Mouse (Mus musculus) liver, embryonic 14.5 days (tissue): ENCODE data around the gene Fgd2. TPM values are rescaled to one million over a fixed set of nuclear protein-coding genes. Genes with fewer than 3 reads are reported as not detected.

Source experiments
- ATAC-seq: fragments of 200-750 bp; cut with Nextera tagmentation; 2 replicates; pipeline ENCODE4 v1.8.0; 2017; ENCODE audit warnings: moderate number of reproducible peaks, mild to moderate bottlenecking, moderate library complexity; ENCODE audit not compliant: insufficient read depth
- DNase-seq, 3 experiments: peaks; one replicate each; pipeline ENCODE4 v3.0.0-alpha.2; 2012 to 2013; ENCODE audit warnings: low read depth in 3 of 3, low spot score in 3 of 3
- H3K27ac ChIP-seq: fragments of 300-500 bp; sonication (generic); 2 replicates; pipeline ENCODE4 v1.5.1; 2014; ENCODE audit warnings: moderate library complexity, mild to moderate bottlenecking, control low read depth, inconsistent platforms
- H3K27me3 ChIP-seq: fragments of 300-500 bp; sonication (generic); 2 replicates; pipeline ENCODE4 v1.6.1; 2014; ENCODE audit warnings: mild to moderate bottlenecking, low read length, moderate library complexity; ENCODE audit not compliant: control insufficient read depth, insufficient read depth
- H3K36me3 ChIP-seq: fragments of 300-500 bp; sonication (generic); replicated peaks from 2 replicates; pipeline ENCODE4 v1.6.1; 2014; ENCODE audit warnings: low read depth; ENCODE audit not compliant: control insufficient read depth, insufficient read depth
- H3K4me1 ChIP-seq, 2 experiments: fragments of 200-500 bp in 1 of 2; fragments of 300-500 bp in 1 of 2; sonication (generic) in 1 of 2; replicated peaks; 2 replicates each; pipeline ENCODE4 v1.6.1; 2012 to 2014; ENCODE audit warnings: antibody characterized with exemption in 1 of 2, inconsistent platforms in 1 of 2, low read length in 1 of 2; ENCODE audit not compliant: control insufficient read depth in 2 of 2, insufficient read depth in 2 of 2
- H3K4me2 ChIP-seq: fragments of 300-500 bp; sonication (generic); 2 replicates; pipeline ENCODE4 v1.6.1; 2014; ENCODE audit warnings: low read depth, mild to moderate bottlenecking, control low read depth, moderate library complexity
- H3K4me3 ChIP-seq, 2 experiments: fragments of 200-500 bp in 1 of 2; fragments of 300-500 bp in 1 of 2; sonication (generic) in 1 of 2; 2 replicates each; pipeline ENCODE4 v1.5.1; 2012 to 2014; ENCODE audit warnings: low read depth in 2 of 2, low read length in 2 of 2, mild to moderate bottlenecking in 2 of 2, control low read depth in 1 of 2, inconsistent platforms in 1 of 2, moderate library complexity in 1 of 2; ENCODE audit not compliant: insufficient read depth in 1 of 2
- H3K9ac ChIP-seq: fragments of 300-500 bp; sonication (generic); replicated peaks from 2 replicates; pipeline ENCODE4 v1.6.1; 2014; ENCODE audit warnings: mild to moderate bottlenecking, control low read depth, moderate library complexity
- H3K9me3 ChIP-seq: fragments of 300-500 bp; sonication (generic); 2 replicates; pipeline ENCODE4 v1.6.1; 2016; ENCODE audit warnings: low read length, mixed read lengths; ENCODE audit not compliant: control insufficient read depth
- CTCF ChIP-seq: IDR thresholded peaks from 2 replicates; pipeline ENCODE4 v1.5.1; 2016; ENCODE audit warnings: antibody characterized with exemption, low read depth, control low read depth
- EP300 ChIP-seq: IDR thresholded peaks from 2 replicates; pipeline ENCODE4 v1.6.1; 2016; ENCODE audit warnings: antibody characterized with exemption, low read depth
- whole genome bisulfite sequencing: fragments of 180-500 bp; shearing (Covaris S2); extraction: QIAGEN DNeasy Blood & Tissue Kit; methylation state at CpG from one replicate; pipeline ENCODE4 v1.1.7; 2014; ENCODE audit not compliant: insufficient replicate concordance; 5-methylcytosine and 5-hydroxymethylcytosine counted together
- polyA plus RNA-seq, 2 experiments: library from polyadenylated mRNA; depleted of rRNA in 1 of 2; stranded (reverse) in 1 of 2; unstranded in 1 of 2; fragments of >200 nt; fragmentation: Nextera tagmentation in 1 of 2; extraction: Ambion mirVana in 1 of 2; gene quantifications; 2 replicates each; pipeline versions ENCODE4 v1.2.1 to v1.2.3; 2012 to 2014

The Fgd2 gene
- polyA plus RNA-seq, 2 experiments = 3.8 to 8.5 TPM

DNA sequence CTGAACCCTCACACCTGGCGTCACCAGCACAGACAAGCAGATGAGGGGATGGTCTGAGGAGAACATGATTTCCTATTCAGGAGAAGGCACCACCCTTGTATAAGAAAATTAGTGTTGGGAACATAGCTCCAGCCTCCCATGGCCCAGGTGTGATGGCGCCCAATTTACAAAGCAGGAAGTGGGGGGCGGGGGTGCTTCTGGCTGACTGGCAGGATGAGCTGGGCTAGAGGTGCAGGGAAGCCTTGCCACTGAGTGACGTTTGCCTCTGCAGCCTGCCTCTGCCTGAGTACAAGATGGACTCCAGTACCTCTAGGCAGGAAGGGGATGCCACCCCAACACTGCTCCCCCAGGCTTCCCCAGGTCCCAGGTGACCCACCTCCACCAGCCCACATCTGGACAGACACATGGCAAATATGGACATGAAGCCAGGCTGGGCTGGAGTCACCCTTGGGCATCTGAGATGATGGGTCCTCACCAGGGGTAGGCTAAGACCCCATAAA is 28.5 kb upstream of the Fgd2 start:
- Histone ChIP-seq H3K4me1 (no peaks in the 10 kb centered on the region), H3K27ac (no peak overlapping the region), H3K9me3 (no peaks in the 10 kb centered on the region), H3K4me2 (no peak overlapping the region), H3K36me3 (peaks cover 7% of the 10 kb centered on the region; the same call in 1 of the 2 replicates), H3K27me3 (no peaks in the 10 kb centered on the region; the same call in 1 of the 2 replicates), H3K9ac (no peak overlapping the region), H3K4me3 (no peak overlapping the region)
- ATAC-seq (no peak), DNase-seq (no peak)
- TF ChIP-seq CTCF = no peak
- no peak for TF ChIP-seq EP300
- WGBS = 63% methylated on average over 4 of the region's 4 CpGs

DNA sequence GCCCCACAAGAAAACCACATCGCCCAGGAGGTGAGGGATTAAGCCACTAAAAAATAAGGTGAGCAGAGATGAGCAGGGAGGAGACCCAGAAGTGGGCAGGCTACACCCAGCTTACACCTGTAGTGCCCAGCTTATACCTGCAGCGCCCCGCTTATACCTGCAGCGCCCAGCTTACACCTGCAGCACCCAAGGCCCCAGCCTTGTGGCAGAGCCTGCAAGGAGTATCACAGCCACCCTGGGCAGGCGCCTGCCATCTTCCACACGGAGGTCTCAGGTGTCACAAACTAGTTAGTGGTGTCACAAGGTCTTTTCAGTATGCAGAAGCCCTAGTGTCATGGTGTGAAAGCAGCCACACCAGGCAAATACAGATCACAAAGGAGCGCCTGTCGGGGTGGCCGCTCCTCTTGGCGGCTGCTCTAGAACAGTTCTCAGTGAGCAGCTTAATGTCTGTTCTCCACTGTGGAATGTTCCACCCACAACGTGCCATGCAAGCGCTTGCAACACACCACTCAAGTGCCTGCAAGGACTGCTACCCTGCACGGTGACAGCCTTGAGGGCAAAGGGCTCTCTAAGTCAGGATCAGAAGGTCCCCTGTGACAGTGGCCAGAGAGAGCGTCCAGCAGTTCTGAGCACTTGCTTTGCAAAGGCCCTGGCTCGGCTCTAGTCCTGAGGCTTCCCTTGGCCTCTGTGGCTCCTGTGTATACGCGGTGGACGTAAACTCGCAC is 24.3 kb upstream of the Fgd2 start:
- no peak for DNase-seq
- Histone ChIP-seq H3K27me3 (no peaks in the 10 kb centered on the region), H3K4me1 (no peaks in the 10 kb centered on the region), H3K4me3 (no peak overlapping the region), H3K9ac (no peak overlapping the region), H3K36me3 (peaks cover 10% of the 10 kb centered on the region; the same call in 1 of the 2 replicates), H3K27ac (no peak overlapping the region), H3K4me2 (no peak overlapping the region), H3K9me3 (no peaks in the 10 kb centered on the region)
- WGBS = 84% methylated on average over 19 of the region's 19 CpGs
- no peak for TF ChIP-seq CTCF
- TF ChIP-seq EP300 = no peak
- ATAC-seq = no peak

DNA sequence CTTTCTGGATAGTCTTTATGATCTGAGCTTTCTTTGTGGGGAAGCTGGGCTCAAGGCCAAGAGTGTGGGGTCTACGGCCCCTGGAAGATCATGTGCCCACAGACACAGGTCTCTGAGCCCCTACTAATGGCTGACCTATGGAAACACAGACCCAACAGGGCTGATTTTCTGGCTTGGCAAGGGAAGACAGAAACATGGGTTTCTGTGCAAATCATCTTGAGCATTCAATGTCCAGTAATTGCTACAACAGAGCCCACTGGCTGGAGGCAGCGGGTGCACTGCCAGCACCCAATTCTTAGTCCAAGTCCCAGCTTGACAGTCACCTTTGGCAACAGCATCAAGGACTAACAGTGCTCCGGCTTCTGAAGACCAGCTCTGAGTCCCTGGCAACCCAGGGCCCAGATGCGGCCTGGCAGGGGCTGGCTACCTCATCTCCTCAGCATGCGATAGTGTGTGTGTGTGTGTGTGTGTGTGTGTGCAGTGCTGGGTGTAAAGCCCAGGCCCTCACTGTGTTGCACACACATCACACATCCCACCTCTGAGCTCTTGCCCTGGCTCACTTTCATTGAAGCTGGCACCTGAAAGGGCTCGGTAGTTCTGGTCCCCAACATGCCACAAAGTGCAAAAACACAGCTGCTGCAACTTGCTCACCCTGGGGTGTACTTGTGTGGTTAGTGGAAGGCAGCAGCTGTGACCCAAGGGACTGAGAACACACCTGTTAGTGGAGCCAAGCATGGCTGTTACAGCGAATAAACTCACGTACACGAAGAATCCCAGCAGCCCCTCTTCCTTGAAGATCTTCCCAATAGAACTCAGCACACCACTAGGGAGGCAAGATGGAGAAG is 22.5 kb upstream of the Fgd2 start:
- H3K9me3 ChIP-seq = no peaks in the 10 kb centered on the region
- no peak for ATAC-seq
- no peak for DNase-seq
- TF ChIP-seq EP300 (no peak), CTCF (no peak)
- H3K27me3 ChIP-seq = no peaks in the 10 kb centered on the region
- peaks cover 3% of the 10 kb centered on the region; the same call in 1 of the 2 replicates for H3K36me3 ChIP-seq
- WGBS = 86% methylated on average over 9 of the region's 9 CpGs
- H3K27ac ChIP-seq = no peak overlapping the region
- peaks cover 0 to 3% of the 10 kb centered on the region in 2 experiments; a peak in 2 of 4 replicates for H3K4me1 ChIP-seq
- no peak overlapping the region for H3K4me3 ChIP-seq
- H3K4me2 ChIP-seq = no peak overlapping the region
- H3K9ac ChIP-seq = no peak overlapping the region

DNA sequence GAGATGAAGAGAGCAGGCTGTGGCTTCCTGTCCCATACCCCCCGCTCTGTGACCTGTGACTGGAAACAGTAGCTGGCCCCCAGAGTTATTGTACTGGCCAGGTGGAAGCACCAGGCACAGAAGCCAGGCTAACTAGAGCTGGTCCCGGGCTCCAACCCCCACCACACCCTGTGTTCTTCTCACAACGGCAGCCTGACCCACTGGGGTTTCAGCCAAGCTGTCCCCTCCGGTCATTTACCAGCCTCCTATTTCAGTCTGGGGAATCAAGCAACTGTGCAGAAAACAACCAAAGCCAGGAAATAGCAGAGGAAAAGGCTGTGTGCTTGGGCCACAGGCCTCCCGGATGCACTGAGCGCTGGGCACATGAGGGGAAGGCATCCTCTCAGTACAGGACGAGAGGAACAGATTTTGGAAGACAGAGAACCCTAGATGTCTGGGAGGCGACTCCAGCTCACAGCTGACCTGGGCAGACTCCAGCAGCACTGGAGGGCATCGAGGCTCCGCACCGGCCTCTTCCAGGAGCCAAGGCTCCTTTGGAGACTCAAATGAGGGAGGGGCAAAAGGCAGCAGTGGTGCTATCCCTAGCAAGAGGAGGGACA is 21.4 kb upstream of the Fgd2 start:
- Histone ChIP-seq H3K9ac (no peak overlapping the region), H3K4me2 (no peak overlapping the region), H3K9me3 (no peaks in the 10 kb centered on the region), H3K4me3 (no peak overlapping the region), H3K27me3 (no peaks in the 10 kb centered on the region), H3K4me1 (peaks cover 0 to 4% of the 10 kb centered on the region in 2 experiments; a peak in 2 of 4 replicates), H3K36me3 (peaks cover 3% of the 10 kb centered on the region; the same call in 1 of the 2 replicates), H3K27ac (no peak overlapping the region)
- no peak for DNase-seq
- whole genome bisulfite sequencing = 81% methylated on average over 11 of the region's 11 CpGs
- no peak for TF ChIP-seq EP300
- TF ChIP-seq CTCF = no peak
- ATAC-seq = no peak
